Mouse (Mus musculus): ENCODE results near the gene Gart. TPM values are rescaled to one million over a fixed set of nuclear protein-coding genes. Genes with fewer than 3 reads are reported as not detected.

Gene Gart
- polyA plus RNA-seq (2012; ENCODE audit: insufficient read depth, low replicate concordance): 26.0 and 173 TPM in 2 replicates

GRCm38 (mm10) chr16:91646681-91647419 lies at the start of gene Gart:
Gene Gart (minus strand): TSS chr16:91646952.
- Histone ChIP-seq H3K27me3 (replicated peaks) (no peaks in the 10 kb centered on the region), H3K36me3 (replicated peaks; ENCODE audit: low read length) (peaks cover 31% of the 10 kb centered on the region), H3K4me3 (replicated peaks) (peak within 1 kb of the TSS; percentile 96), H3K9me3 (no peaks in the 10 kb centered on the region), H3K4me1 (peaks cover 35% of the 10 kb centered on the region)
- TF ChIP-seq GATA1 (IDR thresholded peaks at IDR 0.05; ENCODE audit: borderline replicate concordance, low read length) (no peak), FLI1 (IDR thresholded peaks at IDR 0.05; ENCODE audit: low read length) (no peak)

GRCm38 (mm10) chr16:91695108-91695755 lies 48.5 kb upstream of the Gart start:
- TF ChIP-seq GATA1 (IDR thresholded peaks at IDR 0.05; ENCODE audit: borderline replicate concordance, low read length) (no peak), FLI1 (IDR thresholded peaks at IDR 0.05; ENCODE audit: low read length) (no peak)
- Histone ChIP-seq H3K27me3 (replicated peaks) (no peaks in the 10 kb centered on the region), H3K36me3 (replicated peaks; ENCODE audit: low read length) (peaks cover 79% of the 10 kb centered on the region)

GRCm38 (mm10) chr16:91694455-91695084 lies 47.8 kb upstream of the Gart start:
- TF ChIP-seq FLI1 (IDR thresholded peaks at IDR 0.05; ENCODE audit: low read length) (no peak), GATA1 (IDR thresholded peaks at IDR 0.05; ENCODE audit: borderline replicate concordance, low read length) (no peak)
- Histone ChIP-seq H3K27me3 (replicated peaks) (no peaks in the 10 kb centered on the region), H3K4me1 (peaks cover 41% of the 10 kb centered on the region), H3K36me3 (replicated peaks; ENCODE audit: low read length) (peaks cover 77% of the 10 kb centered on the region), H3K4me3 (replicated peaks) (peak overlapping the region; percentile 1), H3K9me3 (no peaks in the 10 kb centered on the region)

More at GRCm38 (mm10) chr16:91695108-91695755, 48.5 kb upstream of the Gart start:
- Histone ChIP-seq H3K9me3 (no peaks in the 10 kb centered on the region), H3K4me3 (replicated peaks) (peak overlapping the region; percentile 38), H3K4me1 (peaks cover 34% of the 10 kb centered on the region)

GRCm38 (mm10) chr16:91689791-91690190 lies 43.0 kb upstream of the Gart start:
- TF ChIP-seq GATA1 (IDR thresholded peaks at IDR 0.05; ENCODE audit: borderline replicate concordance, low read length): no peak
- TF ChIP-seq FLI1 (IDR thresholded peaks at IDR 0.05; ENCODE audit: low read length): no peak
- Histone ChIP-seq H3K27me3 (replicated peaks) (peaks cover 3% of the 10 kb centered on the region), H3K4me3 (replicated peaks) (peak overlapping the region; percentile 83), H3K9me3 (no peaks in the 10 kb centered on the region), H3K4me1 (peaks cover 37% of the 10 kb centered on the region), H3K36me3 (replicated peaks; ENCODE audit: low read length) (peaks cover 54% of the 10 kb centered on the region)

GRCm38 (mm10) chr16:91688619-91689334 lies 42.0 kb upstream of the Gart start, which contains the start of gene Donson:
Gene Donson (minus strand): TSS chr16:91688770.
- H3K4me1 ChIP-seq: peaks cover 32% of the 10 kb centered on the region
- H3K4me3 ChIP-seq (replicated peaks): peak within 1 kb of the TSS; percentile 95
- H3K36me3 ChIP-seq (replicated peaks; ENCODE audit: low read length): peaks cover 55% of the 10 kb centered on the region
- H3K27me3 ChIP-seq (replicated peaks): peaks cover 3% of the 10 kb centered on the region
- H3K9me3 ChIP-seq: no peaks in the 10 kb centered on the region
- TF ChIP-seq GATA1 (IDR thresholded peaks at IDR 0.05; ENCODE audit: borderline replicate concordance, low read length) (no peak), FLI1 (IDR thresholded peaks at IDR 0.05; ENCODE audit: low read length) (no peak)

- H3K4me1 ChIP-seq: peaks cover 32% of the 10 kb centered on the region
- H3K4me3 ChIP-seq (replicated peaks): peak overlapping the region; percentile 95
- H3K27me3 ChIP-seq (replicated peaks): peaks cover 3% of the 10 kb centered on the region
- TF ChIP-seq FLI1 (IDR thresholded peaks at IDR 0.05; ENCODE audit: low read length): no peak
- no peak for TF ChIP-seq GATA1 (IDR thresholded peaks at IDR 0.05; ENCODE audit: borderline replicate concordance, low read length)
- H3K9me3 ChIP-seq: no peaks in the 10 kb centered on the region
- peaks cover 57% of the 10 kb centered on the region for H3K36me3 ChIP-seq (replicated peaks; ENCODE audit: low read length)
Observed at GRCm38 (mm10) chr16:91688023-91688618, 41.4 kb upstream of the Gart start.

- TF ChIP-seq GATA1 (IDR thresholded peaks at IDR 0.05; ENCODE audit: borderline replicate concordance, low read length): no peak
- TF ChIP-seq FLI1 (IDR thresholded peaks at IDR 0.05; ENCODE audit: low read length): no peak
- Histone ChIP-seq H3K27me3 (replicated peaks) (peaks cover 3% of the 10 kb centered on the region), H3K4me3 (replicated peaks) (no peak overlapping the region), H3K9me3 (no peaks in the 10 kb centered on the region), H3K4me1 (peaks cover 32% of the 10 kb centered on the region), H3K36me3 (replicated peaks; ENCODE audit: low read length) (peaks cover 65% of the 10 kb centered on the region)
Observed at GRCm38 (mm10) chr16:91686369-91686768, 39.6 kb upstream of the Gart start.

- H3K36me3 ChIP-seq (replicated peaks; ENCODE audit: low read length): peaks cover 65% of the 10 kb centered on the region
Observed at GRCm38 (mm10) chr16:91685526-91685925, 38.8 kb upstream of the Gart start.

GRCm38 (mm10) chr16:91680656-91681055 lies 33.9 kb upstream of the Gart start:
- no peaks in the 10 kb centered on the region for H3K27me3 ChIP-seq (replicated peaks)
- no peaks in the 10 kb centered on the region for H3K9me3 ChIP-seq
- TF ChIP-seq FLI1 (IDR thresholded peaks at IDR 0.05; ENCODE audit: low read length) (no peak), GATA1 (IDR thresholded peaks at IDR 0.05; ENCODE audit: borderline replicate concordance, low read length) (no peak)
- peaks cover 97% of the 10 kb centered on the region for H3K36me3 ChIP-seq (replicated peaks; ENCODE audit: low read length)
- H3K4me1 ChIP-seq: peaks cover 2% of the 10 kb centered on the region; the same call in 1 of the 2 replicates
- H3K4me3 ChIP-seq (replicated peaks): no peak overlapping the region

More at GRCm38 (mm10) chr16:91685526-91685925, 38.8 kb upstream of the Gart start:
- Histone ChIP-seq H3K9me3 (no peaks in the 10 kb centered on the region), H3K4me1 (peaks cover 28% of the 10 kb centered on the region), H3K27me3 (replicated peaks) (peaks cover 3% of the 10 kb centered on the region), H3K4me3 (replicated peaks) (no peak overlapping the region)
- TF ChIP-seq FLI1 (IDR thresholded peaks at IDR 0.05; ENCODE audit: low read length) (no peak), GATA1 (IDR thresholded peaks at IDR 0.05; ENCODE audit: borderline replicate concordance, low read length) (no peak)
